Mouse (Mus musculus) kidney, adult 2 months (tissue): Measurements from ENCODE around the gene Fam78b. TPM values are rescaled to one million over a fixed set of nuclear protein-coding genes. Genes with fewer than 3 reads are reported as not detected.

ENCODE experiments used
- DNase-seq: peaks from one replicate; pipeline ENCODE4 v3.0.0; 2021
- H3K27ac ChIP-seq: fragments of 200-500 bp; 2 replicates; pipeline ENCODE4 v1.5.1; 2012; ENCODE audit warnings: low read depth, low read length, control low read depth, inconsistent platforms; ENCODE audit not compliant: insufficient read depth
- H3K27me3 ChIP-seq: fragments of 200-500 bp; replicated peaks from 2 replicates; pipeline ENCODE4 v1.6.1; 2012; ENCODE audit warnings: mild to moderate bottlenecking, moderate library complexity, low read length, inconsistent platforms; ENCODE audit not compliant: control insufficient read depth, insufficient read depth
- H3K36me3 ChIP-seq: fragments of 200-500 bp; 2 replicates; pipeline ENCODE4 v1.6.1; 2012; ENCODE audit warnings: mild to moderate bottlenecking, moderate library complexity, low read length, inconsistent platforms; ENCODE audit not compliant: control insufficient read depth, insufficient read depth
- H3K4me1 ChIP-seq: fragments of 200-500 bp; 2 replicates; pipeline ENCODE4 v1.6.1; 2011; ENCODE audit warnings: low read length; ENCODE audit not compliant: control insufficient read depth, insufficient read depth
- H3K4me3 ChIP-seq: fragments of 200-500 bp; 2 replicates; pipeline ENCODE4 v1.5.1; 2011; ENCODE audit warnings: mild to moderate bottlenecking, low read depth, low read length, control low read depth; ENCODE audit not compliant: insufficient read depth
- CTCF ChIP-seq: fragments of 200-500 bp; conservative IDR thresholded peaks from 2 replicates; pipeline ENCODE4 v1.5.1; 2011; ENCODE audit warnings: low read depth, mild to moderate bottlenecking, control low read depth, low read length, moderate library complexity, mixed read lengths; ENCODE audit not compliant: insufficient read depth, insufficient read length
- POLR2A ChIP-seq: fragments of 200-500 bp; IDR thresholded peaks from one replicate; pipeline ENCODE4 v1.6.1; 2011; ENCODE audit warnings: low read depth, low read length, control low read depth
- whole genome bisulfite sequencing: fragments of 180-500 bp; shearing (Covaris S2); methylation state at CpG from one replicate; pipeline ENCODE4 v1.1.7; 2018; 5-methylcytosine and 5-hydroxymethylcytosine counted together
- polyA plus RNA-seq: library from polyadenylated mRNA; depleted of rRNA; stranded (reverse); fragments of >200 nt; gene quantifications from 2 replicates; pipeline ENCODE4 v1.2.3, GENCODE M21; 2012

The Fam78b gene
- polyA plus RNA-seq, 1 experiment = 1.3 TPM

- H3K27me3 ChIP-seq = no peaks in the 10 kb centered on the region
Measured at GRCm38 (mm10) chr1:167057543-167057942, 56.3 kb downstream of the Fam78b start.

DNA sequence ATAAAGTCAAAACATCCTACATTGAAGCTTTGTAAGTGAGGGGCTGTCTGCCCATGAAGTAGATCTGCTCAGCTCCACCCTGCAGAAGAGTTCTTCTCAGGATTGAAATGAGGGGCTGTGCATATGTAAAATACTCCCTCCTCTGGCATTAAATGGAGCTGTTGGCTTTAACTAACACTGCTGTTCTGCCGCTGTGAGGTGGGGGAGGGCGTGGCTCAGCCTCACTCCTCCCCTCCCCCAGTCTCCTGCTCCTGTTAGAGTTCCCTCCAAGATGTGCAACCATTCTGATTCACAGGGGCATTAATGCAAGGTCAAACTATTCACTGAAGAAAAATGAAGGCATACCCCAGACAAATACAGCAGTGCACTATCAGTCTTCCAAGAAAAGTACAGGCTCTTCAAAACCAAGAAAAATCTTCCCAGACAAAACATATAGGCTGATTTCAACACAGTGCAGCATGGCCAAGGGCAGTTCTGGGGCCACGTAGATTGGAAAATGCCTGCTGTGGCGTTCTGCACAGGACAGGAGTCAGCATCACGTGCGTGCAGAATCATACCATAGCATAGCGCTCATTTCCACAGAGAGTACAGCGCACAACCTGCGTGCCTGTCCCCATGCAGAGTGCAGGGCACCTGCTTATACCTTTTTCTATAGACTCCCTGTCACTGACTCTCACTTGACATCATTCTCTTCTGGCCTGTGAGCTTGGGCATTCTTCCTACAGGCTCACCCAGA lies 58.5 kb downstream of the Fam78b start:
- TF ChIP-seq POLR2A = no peak
- no peak for TF ChIP-seq CTCF
- no peaks in the 10 kb centered on the region for H3K27me3 ChIP-seq
- 60% methylated on average over 9 of the region's 9 CpGs for WGBS
- no peak for DNase-seq
- H3K4me3 ChIP-seq = no peak overlapping the region
- H3K36me3 ChIP-seq = no peaks in the 10 kb centered on the region
- no peak overlapping the region for H3K27ac ChIP-seq
- no peaks in the 10 kb centered on the region for H3K4me1 ChIP-seq

More at GRCm38 (mm10) chr1:167057543-167057942, 56.3 kb downstream of the Fam78b start:
- TF ChIP-seq POLR2A (no peak), CTCF (no peak)
- no peak overlapping the region for H3K4me3 ChIP-seq
- no peaks in the 10 kb centered on the region for H3K4me1 ChIP-seq
- H3K36me3 ChIP-seq = no peaks in the 10 kb centered on the region
- WGBS = 65% methylated on average over 5 of the region's 5 CpGs
- DNase-seq = no peak
- no peak overlapping the region for H3K27ac ChIP-seq

GRCm38 (mm10) chr1:167063971-167064370 lies 62.8 kb downstream of the Fam78b start:
- no peak for DNase-seq
- no peak overlapping the region for H3K4me3 ChIP-seq
- H3K27me3 ChIP-seq = no peaks in the 10 kb centered on the region
- no peak overlapping the region for H3K27ac ChIP-seq
- WGBS = 57% methylated on average over 4 of the region's 4 CpGs
- no peaks in the 10 kb centered on the region for H3K4me1 ChIP-seq
- H3K36me3 ChIP-seq = no peaks in the 10 kb centered on the region
- no peak for TF ChIP-seq POLR2A
- TF ChIP-seq CTCF = no peak

GRCm38 (mm10) chr1:167065541-167065940 lies 64.3 kb downstream of the Fam78b start:
- H3K4me3 ChIP-seq = no peak overlapping the region
- H3K27ac ChIP-seq = no peak overlapping the region
- H3K36me3 ChIP-seq = no peaks in the 10 kb centered on the region
- no peak for TF ChIP-seq CTCF
- TF ChIP-seq POLR2A = no peak
- H3K27me3 ChIP-seq = no peaks in the 10 kb centered on the region
- DNase-seq = no peak
- 45% methylated on average over 4 of the region's 4 CpGs for WGBS
- no peaks in the 10 kb centered on the region for H3K4me1 ChIP-seq

DNA sequence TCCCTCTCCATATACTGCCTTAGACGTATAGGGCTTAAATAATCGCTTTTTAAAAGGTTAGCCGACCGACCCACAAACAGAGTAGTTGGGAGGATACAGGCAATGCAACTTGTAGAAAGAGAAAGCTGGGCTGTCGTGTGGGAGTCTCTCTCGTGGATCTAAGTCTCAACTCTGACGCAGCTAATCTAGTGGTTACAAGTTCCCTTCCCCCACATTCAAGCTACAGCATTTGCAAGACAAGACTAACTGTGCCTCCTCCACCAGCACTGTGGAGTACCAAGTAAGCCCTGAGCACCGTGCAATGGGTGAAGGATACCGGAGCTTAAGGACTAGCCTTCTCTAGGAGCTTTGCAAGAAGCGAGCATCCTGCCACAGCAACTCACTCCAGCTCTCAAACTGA lies 64.8 kb downstream of the Fam78b start:
- H3K27me3 ChIP-seq = no peaks in the 10 kb centered on the region

DNA sequence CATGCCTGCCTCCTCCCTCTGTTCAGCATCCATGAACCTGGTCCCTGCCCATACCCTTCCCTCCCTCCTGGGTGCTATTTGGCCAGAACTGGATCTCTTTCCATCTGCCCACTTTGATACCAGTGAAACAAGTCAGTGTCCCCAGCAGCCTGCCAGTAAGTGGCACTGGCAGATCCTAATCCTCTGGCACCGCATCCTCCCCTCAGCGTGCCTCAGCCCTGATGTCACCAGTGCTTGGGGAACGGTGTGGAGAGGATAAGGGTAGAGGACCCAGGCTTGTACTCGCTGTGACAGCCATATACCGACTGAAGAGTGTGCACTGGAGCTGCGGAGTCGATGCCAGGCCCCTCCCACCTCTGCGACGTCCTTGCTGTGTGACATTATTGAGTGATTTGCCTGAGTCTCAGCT lies 65.7 kb downstream of the Fam78b start:
- DNase-seq = no peak
- H3K4me1 ChIP-seq = no peaks in the 10 kb centered on the region
- H3K27me3 ChIP-seq = no peaks in the 10 kb centered on the region
- H3K27ac ChIP-seq = no peak overlapping the region
- H3K36me3 ChIP-seq = no peaks in the 10 kb centered on the region
- no peak overlapping the region for H3K4me3 ChIP-seq
- TF ChIP-seq CTCF = no peak
- TF ChIP-seq POLR2A = no peak
- 72% methylated on average over 9 of the region's 9 CpGs for WGBS

More for the DNA sequence above, 64.8 kb downstream of the Fam78b start:
- no peak overlapping the region for H3K4me3 ChIP-seq
- WGBS = 59% methylated on average over 10 of the region's 10 CpGs
- DNase-seq = no peak
- no peak overlapping the region for H3K27ac ChIP-seq
- no peak for TF ChIP-seq CTCF
- no peaks in the 10 kb centered on the region for H3K4me1 ChIP-seq
- no peaks in the 10 kb centered on the region for H3K36me3 ChIP-seq

GRCm38 (mm10) chr1:167069741-167070140 lies 68.5 kb downstream of the Fam78b start:
- no peaks in the 10 kb centered on the region for H3K36me3 ChIP-seq
- WGBS = 61% methylated on average over 9 of the region's 9 CpGs
- H3K27ac ChIP-seq = no peak overlapping the region
- H3K4me3 ChIP-seq = no peak overlapping the region
- H3K27me3 ChIP-seq = no peaks in the 10 kb centered on the region
- no peak for DNase-seq
- no peak for TF ChIP-seq POLR2A
- TF ChIP-seq CTCF = no peak
- H3K4me1 ChIP-seq = no peaks in the 10 kb centered on the region
